Mouse (Mus musculus) adrenal gland, postnatal 0 days (tissue): ENCODE measurements around the gene Nkx1-2. TPM values are rescaled to one million over a fixed set of nuclear protein-coding genes. Genes with fewer than 3 reads are reported as not detected.

Experiments
- polyA plus RNA-seq: library from polyadenylated mRNA; unstranded; fragments of >200 nt; fragmentation: Nextera tagmentation; extraction: Ambion mirVana; gene quantifications from 2 replicates; pipeline ENCODE4 v1.2.1, GENCODE M21; 2015

The Nkx1-2 gene
- not detected in 2 replicates for polyA plus RNA-seq

DNA sequence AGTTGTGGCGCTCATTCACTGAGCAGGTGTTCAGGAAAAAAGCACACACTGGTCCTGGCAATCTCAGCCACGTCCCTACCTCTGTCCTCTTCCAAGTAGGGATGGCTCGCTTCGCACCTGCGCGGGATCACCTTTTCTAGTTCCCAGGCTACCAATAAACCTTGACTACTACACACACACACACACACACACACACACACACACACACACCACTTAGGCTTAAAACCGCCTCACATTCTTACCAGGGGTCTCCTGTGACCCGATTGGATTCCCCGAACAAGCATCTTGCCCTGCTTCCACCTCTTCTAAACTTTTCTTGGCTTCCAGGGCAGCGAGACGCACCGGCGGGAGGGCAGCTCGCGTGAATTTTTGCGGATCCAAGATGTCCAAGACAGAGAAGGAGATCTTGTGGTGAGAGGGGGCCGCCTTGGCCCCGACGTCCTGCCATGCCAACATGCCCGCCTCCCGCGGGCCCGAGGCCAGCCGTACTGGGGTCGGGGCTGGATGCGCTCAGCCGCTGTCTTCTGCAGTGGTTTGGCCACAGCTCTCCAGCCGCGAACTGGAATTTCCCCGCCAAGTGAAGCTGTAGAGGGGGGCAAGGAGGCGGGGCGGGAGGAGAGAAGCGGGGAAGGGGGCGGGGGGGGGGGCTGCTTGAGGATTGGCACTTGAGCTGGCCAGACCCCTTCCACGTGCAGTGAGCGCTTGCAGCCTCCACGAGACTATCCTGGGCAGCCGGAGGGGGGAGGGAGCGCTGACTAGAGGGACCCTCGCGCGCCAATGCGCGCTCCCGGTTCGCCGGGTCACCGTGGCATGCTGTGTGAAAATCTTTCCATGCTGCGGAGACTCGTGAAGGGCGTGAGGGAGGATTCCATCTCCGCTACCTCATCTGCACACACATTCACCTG, at the start of gene Nkx1-2:
Gene Nkx1-2 (minus strand): TSS at position 567 of the 905 bp plus-strand sequence.

DNA sequence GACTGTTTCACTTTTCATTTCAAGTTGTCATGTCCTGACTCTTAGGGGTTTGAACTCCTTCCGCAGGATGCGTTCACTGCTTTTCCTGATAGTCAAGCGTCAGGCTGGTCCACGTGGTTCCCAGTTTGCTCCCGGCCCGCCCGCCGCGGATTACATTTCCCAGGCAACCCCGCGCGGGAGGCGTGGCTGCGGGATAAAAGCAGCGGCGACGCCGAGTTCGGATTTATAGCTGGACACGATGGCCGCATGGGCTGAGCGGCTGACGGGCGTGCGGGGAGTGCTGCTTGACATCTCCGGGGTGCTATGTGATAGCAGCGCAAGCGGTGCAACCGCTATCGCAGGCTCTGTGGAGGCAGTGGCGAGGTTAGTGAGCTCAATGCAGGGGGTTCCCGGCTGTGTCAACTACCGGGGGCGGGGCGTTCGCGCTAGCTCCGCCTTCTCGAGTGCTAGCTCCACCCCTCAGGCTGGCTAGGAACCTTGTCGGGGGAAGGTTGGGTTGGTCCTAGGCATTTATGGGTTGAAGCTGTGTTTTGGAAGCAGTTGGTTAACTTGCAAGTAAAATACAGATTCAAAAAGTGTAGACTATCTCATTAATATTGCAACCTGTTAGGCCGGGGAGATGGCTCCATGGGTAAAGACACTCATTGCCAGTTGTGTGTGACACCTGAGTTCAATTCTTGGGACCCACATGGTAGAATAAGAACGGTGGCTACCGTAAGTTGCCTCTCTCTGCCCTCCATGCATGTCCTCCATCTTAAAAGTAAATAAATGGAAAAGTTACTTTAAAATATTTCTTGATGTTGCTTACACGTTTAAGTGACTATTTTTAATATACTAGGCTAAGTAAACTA, 11.3 kb upstream of the Nkx1-2 start, which contains the start of gene Lhpp:
Gene Lhpp (plus strand): TSS at position 171 of the 851 bp plus-strand sequence.

DNA sequence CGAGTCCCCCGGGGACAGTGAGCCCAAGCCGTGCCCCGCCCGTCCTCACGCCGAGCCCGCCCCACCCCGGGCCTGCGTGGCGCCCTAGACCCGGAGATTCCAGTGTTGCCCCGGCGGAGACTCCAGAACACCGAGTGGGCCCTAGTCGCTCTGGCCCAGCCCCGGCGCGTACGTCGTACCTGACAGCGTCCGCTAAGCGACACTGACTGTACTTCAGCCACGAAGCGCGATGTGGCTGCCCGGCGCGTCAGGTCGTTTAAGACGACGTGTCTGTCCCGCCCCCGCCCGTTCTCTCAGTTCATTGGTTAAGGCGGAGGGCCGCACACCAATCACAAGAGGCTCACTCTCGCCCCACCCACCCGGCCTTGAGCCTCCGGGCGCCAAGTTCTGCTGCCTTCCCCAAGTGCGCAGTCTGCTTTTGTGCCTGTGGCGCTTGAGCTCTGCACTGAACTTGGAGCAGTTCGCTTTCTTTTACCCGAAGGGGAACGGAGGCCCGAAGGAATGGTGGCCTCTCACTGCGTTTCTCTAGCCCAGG, 23.3 kb downstream of the Nkx1-2 start, which contains the start of gene Oat:
Gene Oat (minus strand): TSS at position 283 of the 535 bp plus-strand sequence.

Other genes with a start within 250 kb of the Nkx1-2 start
- gene Oat, start 23.2 kb downstream of the Nkx1-2 start, polyA plus RNA-seq = 149 and 171 TPM in 2 replicates
- 22.4 and 31.1 TPM in 2 replicates for gene Lhpp, start 11.0 kb upstream of the Nkx1-2 start, polyA plus RNA-seq
- 11.5 and 24.0 TPM in 2 replicates for gene Fam53b, start 214.2 kb upstream of the Nkx1-2 start, polyA plus RNA-seq